Mouse (Mus musculus) frontal cortex, postnatal 10 days (tissue): ENCODE results near the gene Gm20075.
"Not testable (repeated sequence)": the region's sequence is repeated elsewhere in the genome, so short reads cannot be mapped to it uniquely, and the experiment has no call there.

Experiments
- DNase-seq, 2 experiments: peaks; one replicate each; pipeline ENCODE4 v3.0.0; 2022; ENCODE audit warnings: low spot score in 2 of 2, mixed read lengths in 1 of 2

Gene Gm20075

DNA sequence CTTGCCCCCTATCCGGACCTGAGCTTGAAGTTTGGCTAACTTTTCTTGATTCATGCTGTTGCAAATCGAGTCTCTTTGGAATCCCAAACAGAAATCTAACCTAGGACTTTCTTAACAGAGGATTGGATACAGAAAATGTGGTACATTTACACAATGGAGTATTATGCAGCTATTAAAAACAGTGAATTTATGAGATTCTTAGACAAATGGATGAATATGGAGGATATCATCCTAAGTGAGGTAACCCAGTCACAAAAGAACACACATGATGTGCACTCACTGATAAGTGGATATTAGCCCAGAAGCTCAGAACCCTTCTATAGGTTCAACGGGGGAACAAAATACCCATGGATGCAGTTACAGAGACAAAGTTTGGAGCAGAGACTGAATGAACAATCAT, at the start of gene Gm20075:
Gene Gm20075 (minus strand): TSS at position 101 of the 400 bp plus-strand sequence.
- not testable (repeated sequence) for DNase-seq

DNA sequence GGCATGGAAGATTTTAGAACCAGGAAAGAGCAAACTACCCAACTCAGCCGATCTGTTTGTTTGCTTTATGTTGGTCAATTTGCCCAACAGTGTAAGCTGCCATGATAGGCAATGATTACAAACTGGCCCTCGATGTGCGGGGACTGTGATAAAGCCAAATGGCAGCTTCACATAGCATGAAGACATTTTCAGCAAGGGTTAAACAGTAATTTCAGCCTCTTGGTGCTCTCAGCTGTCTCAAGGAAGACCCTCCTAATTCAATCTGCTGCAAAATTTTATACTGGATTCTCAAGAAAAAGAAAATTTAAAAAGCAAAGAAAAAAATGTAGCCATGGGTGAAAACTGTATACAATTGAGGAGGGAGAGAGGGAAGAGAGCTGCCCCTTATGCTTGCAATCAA, 47.9 kb upstream of the Gm20075 start:
- no peak for DNase-seq

GRCm38 (mm10) chr13:96126669-96127068, 45.5 kb upstream of the Gm20075 start:
- DNase-seq = no peak

GRCm38 (mm10) chr13:96125011-96125410, 43.8 kb upstream of the Gm20075 start:
- DNase-seq = no peak

- DNase-seq = no peak
Measured at GRCm38 (mm10) chr13:96112711-96113110, 31.5 kb upstream of the Gm20075 start.

DNA sequence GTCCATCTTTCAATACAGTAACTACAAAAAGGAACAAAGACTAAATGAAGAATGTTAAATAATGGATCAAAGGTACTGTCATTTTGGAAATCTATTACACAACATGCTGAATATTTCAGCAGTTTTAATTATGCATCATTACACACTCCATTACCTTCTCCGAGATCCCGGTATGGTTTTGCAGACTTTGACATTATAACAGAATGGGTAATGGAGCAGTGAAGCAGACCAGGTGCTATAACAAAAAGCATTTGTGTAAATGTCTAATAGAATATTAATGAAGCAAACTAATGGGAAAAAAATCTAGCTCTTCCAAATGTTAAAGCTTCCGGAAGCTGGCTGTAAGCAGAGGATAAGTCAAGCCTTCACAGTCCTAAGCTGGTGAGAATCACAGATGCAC, 29.6 kb upstream of the Gm20075 start:
- no peak for DNase-seq

DNA sequence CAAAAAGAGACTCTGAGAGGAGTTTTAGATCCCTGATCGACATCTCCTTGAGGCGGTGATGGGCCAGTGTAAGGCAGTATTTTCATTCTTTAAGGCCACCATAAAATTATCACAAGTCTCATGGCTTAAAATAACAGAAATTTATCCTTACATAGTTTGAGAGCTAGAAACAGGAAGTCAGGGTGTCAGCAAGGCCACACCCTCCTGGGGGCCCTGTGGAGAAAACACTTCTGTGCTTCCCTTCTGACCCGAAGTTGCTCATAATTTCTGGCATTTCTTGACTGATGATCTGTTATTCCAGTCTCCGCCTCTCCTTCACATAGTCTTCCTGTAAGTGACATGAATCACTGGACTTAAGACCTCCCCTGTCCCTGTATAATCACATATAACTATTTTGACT, 25.2 kb upstream of the Gm20075 start:
- DNase-seq = no peak

DNA sequence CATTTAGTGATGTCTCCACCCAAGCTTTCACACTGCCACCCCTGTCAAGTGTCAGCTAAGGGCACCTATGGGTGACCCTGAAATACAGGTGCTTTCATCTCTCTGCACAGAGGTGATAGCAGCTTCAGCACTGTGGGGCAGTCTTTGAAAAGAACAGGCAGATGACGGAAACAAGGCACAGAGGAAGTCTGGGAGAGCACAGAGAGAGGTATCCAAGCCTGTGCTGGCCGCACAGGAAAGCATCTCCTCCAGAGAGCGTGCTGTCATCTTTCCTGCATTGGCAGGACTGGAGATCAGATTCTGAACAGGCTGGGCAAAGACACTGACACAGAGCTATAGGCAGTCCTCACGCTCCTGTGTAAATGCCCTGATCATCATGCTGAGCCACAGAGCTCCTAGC, 9.8 kb upstream of the Gm20075 start:
- no peak for DNase-seq

- no peak for DNase-seq
Measured at GRCm38 (mm10) chr13:96085581-96086302, 4.6 kb upstream of the Gm20075 start.

DNA sequence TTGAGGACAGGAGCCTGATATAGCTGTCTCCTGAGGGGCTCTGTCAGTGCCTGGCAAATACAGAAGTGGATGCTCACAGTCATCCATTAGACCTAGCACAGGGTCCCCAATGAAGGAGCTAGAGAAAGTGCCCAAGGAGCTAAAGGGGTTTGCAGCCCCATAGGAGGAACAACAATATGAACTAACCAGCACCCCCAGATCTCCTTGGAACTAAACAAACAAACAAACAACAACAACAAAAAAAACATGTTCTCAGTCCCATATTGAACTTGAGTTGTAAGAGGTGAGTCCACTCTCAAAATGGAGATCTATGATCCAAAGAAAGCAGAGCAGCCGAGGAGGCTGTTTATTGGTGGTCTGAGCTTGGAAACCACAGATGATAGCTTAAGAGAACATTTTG, 578 bp upstream of the Gm20075 start, which contains the start of gene Gm17190:
Gene Gm17190 (plus strand): TSS at position 301 of the 400 bp plus-strand sequence.
- not testable (repeated sequence) for DNase-seq

- no peak for DNase-seq
Measured at GRCm38 (mm10) chr13:96073555-96073954, 7.6 kb downstream of the Gm20075 start.

GRCm38 (mm10) chr13:96052755-96053154, 28.4 kb downstream of the Gm20075 start:
- no peak for DNase-seq

- DNase-seq = no peak
Measured at GRCm38 (mm10) chr13:96045396-96045795, 35.8 kb downstream of the Gm20075 start.

DNA sequence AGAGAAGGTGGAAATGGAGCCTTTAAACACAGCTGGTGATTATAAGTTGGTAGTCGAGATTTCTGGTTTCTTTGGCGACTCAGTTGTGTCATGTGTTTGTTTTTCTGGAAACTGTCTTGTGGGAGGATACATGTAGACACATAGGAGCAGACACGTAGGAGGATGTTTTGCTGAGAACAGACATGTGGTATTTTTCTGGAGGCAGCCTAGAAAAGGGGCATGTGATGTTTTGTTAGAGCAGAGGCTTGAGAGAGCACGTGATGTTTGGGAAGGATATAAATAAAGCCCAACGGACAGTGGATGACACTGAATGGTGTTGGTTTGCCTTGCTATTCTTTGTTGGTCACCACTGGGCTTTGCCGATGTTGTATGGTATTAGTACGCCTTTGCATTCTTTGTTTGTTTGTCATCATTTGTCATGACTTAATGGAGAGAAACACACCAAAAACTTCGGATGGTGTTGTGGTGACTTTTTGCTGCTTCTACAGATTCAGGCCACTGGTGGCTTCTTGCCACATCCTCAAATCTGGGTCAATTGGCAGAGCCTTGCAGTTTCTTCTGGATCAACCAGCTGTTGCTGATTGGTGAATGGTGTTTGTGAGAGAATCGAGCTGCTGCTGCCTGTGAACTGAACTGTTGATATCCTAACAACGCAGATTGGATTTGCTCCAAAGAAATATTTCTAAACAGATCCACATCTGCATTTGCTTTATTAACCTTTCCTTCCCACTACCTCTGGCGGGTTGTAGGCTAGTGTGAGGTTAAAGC, 40.7 kb downstream of the Gm20075 start:
- DNase-seq = no peak

DNA sequence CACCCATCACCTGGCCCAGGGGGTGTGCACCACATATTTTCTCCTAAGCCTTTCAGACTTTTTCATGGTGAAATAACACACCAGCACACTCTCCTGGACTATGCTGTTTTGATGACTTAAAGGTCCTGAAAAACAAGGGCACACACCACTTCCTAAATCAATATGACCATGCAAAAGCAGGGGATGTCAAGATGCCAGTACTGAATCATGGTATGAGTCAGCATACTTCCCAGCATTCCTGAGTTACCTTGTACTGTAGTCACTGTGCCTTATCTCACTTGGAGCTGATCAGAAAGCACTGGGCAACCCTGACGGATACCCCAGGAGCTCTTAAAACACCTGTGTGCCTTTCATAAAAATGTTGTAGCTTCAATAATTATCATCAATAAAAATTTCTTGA, 41.6 kb downstream of the Gm20075 start:
- no peak for DNase-seq

DNA sequence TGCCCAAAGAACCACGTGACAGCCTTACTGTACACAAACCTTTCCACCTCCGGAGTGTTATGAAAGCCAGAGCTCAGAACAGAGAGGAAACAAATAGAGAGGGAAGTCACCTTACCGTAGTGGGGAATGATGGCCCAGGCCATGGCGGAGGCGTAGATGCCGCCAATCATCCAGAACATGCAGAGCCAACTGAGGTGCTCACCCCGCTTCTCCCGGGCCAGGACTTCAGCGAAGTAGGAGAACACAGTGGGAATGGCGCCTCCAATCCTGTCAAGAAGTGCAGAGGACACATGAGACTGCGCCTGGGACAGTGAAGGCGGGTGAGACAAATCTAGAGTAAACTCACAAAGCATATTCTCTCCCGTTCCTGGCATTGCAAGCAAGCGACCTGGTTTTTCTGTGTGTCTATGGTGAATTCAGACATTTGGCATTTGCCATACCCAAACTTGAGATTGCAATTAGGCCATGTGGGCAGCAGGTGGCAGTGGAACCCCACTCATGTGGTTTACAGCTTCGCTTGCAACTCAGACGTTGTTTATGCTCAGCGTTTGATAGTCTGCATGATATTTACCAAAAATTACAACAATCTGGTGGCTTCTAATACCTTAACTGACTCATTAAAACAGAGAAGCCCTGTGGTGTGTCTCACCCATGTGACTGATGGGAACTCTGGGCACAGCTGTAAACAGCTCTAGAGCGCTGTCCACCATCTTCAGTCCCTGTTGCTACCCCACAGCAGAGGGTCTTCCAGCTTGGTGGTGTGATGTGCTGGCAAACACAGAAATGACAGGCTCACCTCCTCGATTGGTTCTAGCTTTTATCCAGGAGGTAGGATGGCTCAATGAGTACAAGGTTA, 50.6 kb downstream of the Gm20075 start:
- peak in 1 of 2 experiments; percentile 55 for DNase-seq
